Mouse (Mus musculus): ENCODE results near the gene Pear1. TPM values are rescaled to one million over a fixed set of nuclear protein-coding genes. Genes with fewer than 3 reads are reported as not detected.

Pear1 gene
- polyA plus RNA-seq, 1 experiment, result 0.65 TPM

GRCm38 (mm10) chr3:87804038-87804677 is 19.9 kb downstream of the Pear1 start:
- no peak overlapping the region for H3K4me3 ChIP-seq
- peaks cover 78% of the 10 kb centered on the region for H3K27me3 ChIP-seq (ENCODE audit: control insufficient read depth, insufficient read depth, insufficient read length)
- H3K4me2 ChIP-seq (ENCODE audit: low read depth), result no peak overlapping the region
- H3K36me3 ChIP-seq (ENCODE audit: control insufficient read depth, insufficient read depth), result no peaks in the 10 kb centered on the region
- no peak overlapping the region for H3ac ChIP-seq (ENCODE audit: control insufficient read depth, insufficient read length)
- TF ChIP-seq E2F4 (IDR thresholded peaks at IDR 0.05; ENCODE audit: insufficient read depth) (no peak), CEBPB (IDR thresholded peaks at IDR 0.05; ENCODE audit: insufficient read depth, poor library complexity, severe bottlenecking) (no peak), USF1 (IDR thresholded peaks at IDR 0.05; ENCODE audit: low read depth) (no peak), TCF3 (IDR thresholded peaks at IDR 0.05; ENCODE audit: insufficient read length, low read depth) (no peak), MYOG (IDR thresholded peaks at IDR 0.05; ENCODE audit: control insufficient read depth in 1 of 3, insufficient read depth in 1 of 3, insufficient read length in 2 of 3, low read depth in 2 of 3) (no peak), MYOD1 (IDR thresholded peaks at IDR 0.05; ENCODE audit: control insufficient read depth in 1 of 3, insufficient read length in 2 of 3, low read depth in 2 of 3) (no peak), POLR2A (IDR thresholded peaks at IDR 0.05; ENCODE audit: insufficient read length, low read depth) (no peak), SRF (IDR thresholded peaks at IDR 0.05; ENCODE audit: control insufficient read depth, insufficient read length, low read depth) (no peak), POLR2AphosphoS2 (IDR thresholded peaks at IDR 0.05; ENCODE audit: insufficient read length, low read depth) (no peak), MAX (IDR thresholded peaks at IDR 0.05; ENCODE audit: low read depth) (no peak), TCF12 (IDR thresholded peaks at IDR 0.05; ENCODE audit: insufficient read depth, poor library complexity, severe bottlenecking) (no peak)
- H3K79me2 ChIP-seq (ENCODE audit: control insufficient read depth, insufficient read depth), result no peaks in the 10 kb centered on the region

- Histone ChIP-seq H3K36me3 (ENCODE audit: control insufficient read depth, insufficient read depth) (no peaks in the 10 kb centered on the region), H3K4me2 (ENCODE audit: low read depth) (no peak overlapping the region), H3K4me3 (no peak overlapping the region), H3K79me2 (ENCODE audit: control insufficient read depth, insufficient read depth) (no peaks in the 10 kb centered on the region), H3ac (ENCODE audit: control insufficient read depth, insufficient read length) (no peak overlapping the region), H3K27me3 (ENCODE audit: control insufficient read depth, insufficient read depth, insufficient read length) (peaks cover 88% of the 10 kb centered on the region)
- TF ChIP-seq CEBPB (IDR thresholded peaks at IDR 0.05; ENCODE audit: insufficient read depth, poor library complexity, severe bottlenecking) (no peak), TCF3 (IDR thresholded peaks at IDR 0.05; ENCODE audit: insufficient read length, low read depth) (no peak), REST (IDR thresholded peaks at IDR 0.05; ENCODE audit: insufficient read depth, insufficient read length) (no peak), MAX (IDR thresholded peaks at IDR 0.05; ENCODE audit: low read depth) (no peak), MYOG (IDR thresholded peaks at IDR 0.05; ENCODE audit: control insufficient read depth in 1 of 3, insufficient read depth in 1 of 3, insufficient read length in 2 of 3, low read depth in 2 of 3) (no peak), TCF12 (IDR thresholded peaks at IDR 0.05; ENCODE audit: insufficient read depth, poor library complexity, severe bottlenecking) (no peak), MYOD1 (IDR thresholded peaks at IDR 0.05; ENCODE audit: control insufficient read depth in 1 of 3, insufficient read length in 2 of 3, low read depth in 2 of 3) (no peak), POLR2A (IDR thresholded peaks at IDR 0.05; ENCODE audit: insufficient read length, low read depth) (no peak), E2F4 (IDR thresholded peaks at IDR 0.05; ENCODE audit: insufficient read depth) (no peak), POLR2AphosphoS2 (IDR thresholded peaks at IDR 0.05; ENCODE audit: insufficient read length, low read depth) (no peak), USF1 (IDR thresholded peaks at IDR 0.05; ENCODE audit: low read depth) (no peak), SRF (IDR thresholded peaks at IDR 0.05; ENCODE audit: control insufficient read depth, insufficient read length, low read depth) (no peak)
Observed at GRCm38 (mm10) chr3:87801681-87802080, 22.4 kb downstream of the Pear1 start.

GRCm38 (mm10) chr3:87796736-87797334 is 27.3 kb downstream of the Pear1 start, which contains the start of gene Insrr:
TSS of gene Insrr (plus strand) at chr3:87796951.
- Histone ChIP-seq H3K27me3 (ENCODE audit: control insufficient read depth, insufficient read depth, insufficient read length) (peaks cover 83% of the 10 kb centered on the region), H3K79me2 (ENCODE audit: control insufficient read depth, insufficient read depth) (no peaks in the 10 kb centered on the region), H3K4me3 (no peak within 1 kb of the TSS), H3K36me3 (ENCODE audit: control insufficient read depth, insufficient read depth) (no peaks in the 10 kb centered on the region), H3ac (ENCODE audit: control insufficient read depth, insufficient read length) (no peak within 1 kb of the TSS), H3K4me2 (ENCODE audit: low read depth) (no peak within 1 kb of the TSS)
- TF ChIP-seq TCF12 (IDR thresholded peaks at IDR 0.05; ENCODE audit: insufficient read depth, poor library complexity, severe bottlenecking) (no peak), USF1 (IDR thresholded peaks at IDR 0.05; ENCODE audit: low read depth) (no peak), CEBPB (IDR thresholded peaks at IDR 0.05; ENCODE audit: insufficient read depth, poor library complexity, severe bottlenecking) (no peak), E2F4 (IDR thresholded peaks at IDR 0.05; ENCODE audit: insufficient read depth) (no peak), SRF (IDR thresholded peaks at IDR 0.05; ENCODE audit: control insufficient read depth, insufficient read length, low read depth) (no peak)

DNA sequence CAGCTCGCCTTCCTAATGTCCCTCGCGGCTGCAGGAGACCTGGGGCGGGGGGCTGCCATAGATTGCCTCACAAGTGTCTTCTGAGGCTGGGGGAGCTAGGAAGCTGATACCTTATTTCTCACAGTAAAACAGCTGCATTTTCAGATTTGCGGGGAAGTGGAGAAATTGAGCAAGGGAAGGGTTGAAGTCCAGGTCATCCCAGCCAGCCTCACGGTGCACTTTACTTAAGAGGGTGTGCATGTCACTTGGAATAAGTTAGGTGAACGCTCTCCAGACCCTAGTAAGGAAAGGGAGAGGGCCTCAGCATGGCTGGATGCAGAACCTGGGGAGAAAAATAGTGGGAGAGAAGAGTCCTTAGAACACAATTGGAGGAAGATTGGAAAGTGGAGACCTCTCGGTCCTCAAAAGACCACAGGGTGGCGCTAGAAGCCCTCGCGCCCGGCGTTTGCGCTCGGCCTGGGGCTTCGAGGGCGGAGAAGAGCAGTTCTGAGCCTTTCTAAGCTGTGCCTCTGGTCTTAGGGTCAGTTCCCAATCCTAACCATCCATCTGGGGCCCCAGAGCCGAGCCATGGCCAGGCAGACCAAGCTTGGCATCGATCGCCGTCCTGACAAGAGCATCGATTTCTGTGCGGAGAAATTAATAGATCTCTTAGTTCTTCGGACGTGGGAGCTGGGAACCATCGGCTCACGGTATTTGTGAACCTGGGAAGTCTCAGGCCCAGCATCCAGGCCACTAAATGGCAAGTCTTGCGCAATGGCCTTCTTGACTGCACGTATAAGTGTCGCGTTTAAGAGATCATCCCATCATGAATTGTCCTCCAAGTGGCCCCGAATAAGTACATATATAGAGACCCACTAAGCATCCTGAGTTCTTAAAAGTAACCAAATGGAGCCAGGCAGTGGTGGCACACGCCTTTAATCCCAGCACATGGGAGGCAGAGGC is 28.5 kb downstream of the Pear1 start:
- Histone ChIP-seq H3K36me3 (ENCODE audit: control insufficient read depth, insufficient read depth) (no peaks in the 10 kb centered on the region), H3K27me3 (ENCODE audit: control insufficient read depth, insufficient read depth, insufficient read length) (peaks cover 81% of the 10 kb centered on the region), H3K4me2 (ENCODE audit: low read depth) (no peak overlapping the region), H3K4me3 (no peak overlapping the region), H3ac (ENCODE audit: control insufficient read depth, insufficient read length) (no peak overlapping the region), H3K79me2 (ENCODE audit: control insufficient read depth, insufficient read depth) (no peaks in the 10 kb centered on the region)
- no peak for TF ChIP-seq TCF3 (IDR thresholded peaks at IDR 0.05; ENCODE audit: insufficient read length, low read depth)
- peak; percentile 60; the same call in 1 of the 2 replicates for TF ChIP-seq CEBPB (IDR thresholded peaks at IDR 0.05; ENCODE audit: insufficient read depth, poor library complexity, severe bottlenecking)

Data from myocyte (in vitro differentiated cells).